Mouse (Mus musculus) myocyte (in vitro differentiated cells): ENCODE measurements around the gene Acad12. TPM values are rescaled to one million over a fixed set of nuclear protein-coding genes. Genes with fewer than 3 reads are reported as not detected.
"Not testable (repeated sequence)": the region's sequence is repeated elsewhere in the genome, so short reads cannot be mapped to it uniquely, and the experiment has no call there.

ENCODE experiments used
- H3K27me3 ChIP-seq: one replicate; pipeline ENCODE4 v1.6.1; 2011; ENCODE audit not compliant: control insufficient read depth, insufficient read depth, insufficient read length
- H3K36me3 ChIP-seq: one replicate; pipeline ENCODE4 v1.6.1; 2011; ENCODE audit not compliant: control insufficient read depth, insufficient read depth
- H3K4me2 ChIP-seq: one replicate; pipeline ENCODE4 v1.6.1; 2011; ENCODE audit warnings: low read depth, control low read depth
- H3K4me3 ChIP-seq: one replicate; pipeline ENCODE4 v1.5.1; 2011; ENCODE audit warnings: mild to moderate bottlenecking, control low read depth, moderate library complexity
- H3K79me2 ChIP-seq: one replicate; pipeline ENCODE4 v1.6.1; 2011; ENCODE audit not compliant: control insufficient read depth, insufficient read depth
- H3ac ChIP-seq: one replicate; pipeline ENCODE4 v1.6.1; 2011; ENCODE audit not compliant: control insufficient read depth, insufficient read length
- CEBPB ChIP-seq: IDR thresholded peaks from 2 replicates; pipeline ENCODE4 v1.6.1; 2011; ENCODE audit warnings: mild to moderate bottlenecking, moderate library complexity; ENCODE audit not compliant: poor library complexity, insufficient read depth, severe bottlenecking
- E2F4 ChIP-seq: IDR thresholded peaks from one replicate; pipeline ENCODE4 v1.6.1; 2011; ENCODE audit warnings: mild to moderate bottlenecking, control low read depth, moderate library complexity; ENCODE audit not compliant: insufficient read depth
- MAX ChIP-seq: IDR thresholded peaks from one replicate; pipeline ENCODE4 v1.6.1; 2011; ENCODE audit warnings: low read depth, mild to moderate bottlenecking, control low read depth
- MYOD1 ChIP-seq, 3 experiments: IDR thresholded peaks; one replicate each; pipeline ENCODE4 v1.6.1; 2011; ENCODE audit warnings: control low read depth in 2 of 3, low read depth in 2 of 3, mild to moderate bottlenecking in 2 of 3, moderate library complexity in 1 of 3; ENCODE audit not compliant: insufficient read length in 2 of 3, control insufficient read depth in 1 of 3
- MYOG ChIP-seq, 3 experiments: IDR thresholded peaks; one replicate each; pipeline ENCODE4 v1.6.1; 2011; ENCODE audit warnings: control low read depth in 2 of 3, low read depth in 2 of 3, mild to moderate bottlenecking in 2 of 3; ENCODE audit not compliant: insufficient read length in 2 of 3, control insufficient read depth in 1 of 3, insufficient read depth in 1 of 3
- POLR2A ChIP-seq: IDR thresholded peaks from one replicate; pipeline ENCODE4 v1.6.1; 2011; ENCODE audit warnings: low read depth, mild to moderate bottlenecking, control low read depth, moderate library complexity; ENCODE audit not compliant: insufficient read length
- POLR2AphosphoS2 ChIP-seq: IDR thresholded peaks from one replicate; pipeline ENCODE4 v1.6.1; 2011; ENCODE audit warnings: low read depth, control low read depth; ENCODE audit not compliant: insufficient read length
- REST ChIP-seq: IDR thresholded peaks from one replicate; pipeline ENCODE4 v1.6.1; 2011; ENCODE audit warnings: mild to moderate bottlenecking, control low read depth, moderate library complexity; ENCODE audit not compliant: insufficient read depth, insufficient read length
- SRF ChIP-seq: IDR thresholded peaks from one replicate; pipeline ENCODE4 v1.6.1; 2011; ENCODE audit warnings: low read depth; ENCODE audit not compliant: control insufficient read depth, insufficient read length
- TCF12 ChIP-seq: IDR thresholded peaks from one replicate; pipeline ENCODE4 v1.6.1; 2011; ENCODE audit warnings: mild to moderate bottlenecking, control low read depth; ENCODE audit not compliant: poor library complexity, insufficient read depth, severe bottlenecking
- TCF3 ChIP-seq: IDR thresholded peaks from one replicate; pipeline ENCODE4 v1.6.1; 2011; ENCODE audit warnings: low read depth, control low read depth; ENCODE audit not compliant: insufficient read length
- USF1 ChIP-seq: IDR thresholded peaks from one replicate; pipeline ENCODE4 v1.6.1; 2011; ENCODE audit warnings: low read depth, mild to moderate bottlenecking, control low read depth, moderate library complexity
- polyA plus RNA-seq: library from polyadenylated mRNA; unstranded; fragments of >200 nt; fragmentation: generic; extraction: Trizol; gene quantifications from one replicate; pipeline ENCODE4 v1.2.1, GENCODE M21; 2012; ENCODE audit warnings: missing spikeins

Acad12 gene
- polyA plus RNA-seq, 1 experiment: 2.1 TPM

- H3K27me3 ChIP-seq, H3K4me2 ChIP-seq: not testable (repeated sequence)
These were observed 12.4 kb upstream of the Acad12 start for GRCm38 (mm10) chr5:121631106-121631647.

DNA sequence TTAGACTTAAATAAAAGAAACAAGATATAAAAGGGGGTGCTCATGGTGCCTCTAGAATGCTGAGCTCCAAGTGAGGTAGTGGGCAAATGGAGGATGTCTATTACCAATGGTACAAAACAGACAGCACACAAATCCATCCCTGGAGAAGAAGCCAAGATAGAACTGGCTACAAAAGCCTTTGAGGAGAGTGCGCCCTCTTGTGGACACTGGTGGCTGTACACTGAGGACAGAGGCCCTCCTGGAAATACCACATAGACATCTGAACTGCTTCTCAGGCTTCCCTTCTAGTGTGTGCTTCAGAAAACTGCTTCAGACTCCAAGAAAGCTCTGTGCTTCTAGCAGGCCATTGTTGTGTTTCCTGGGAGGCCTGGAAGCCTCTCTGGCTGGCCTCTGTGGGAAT, 9.1 kb upstream of the Acad12 start:
- H3K27me3 ChIP-seq: no peaks in the 10 kb centered on the region
- TF ChIP-seq POLR2AphosphoS2: no peak
- TF ChIP-seq MAX: no peak
- TF ChIP-seq E2F4: no peak
- TF ChIP-seq MYOD1 (IDR thresholded peaks at IDR 0.05; ENCODE audit: control insufficient read depth in 1 of 3, insufficient read length in 2 of 3, low read depth in 2 of 3): no peak
- no peak for TF ChIP-seq SRF
- no peak for TF ChIP-seq MYOG (IDR thresholded peaks at IDR 0.05; ENCODE audit: control insufficient read depth in 1 of 3, insufficient read depth in 1 of 3, insufficient read length in 2 of 3, low read depth in 2 of 3)
- no peak for TF ChIP-seq TCF3
- TF ChIP-seq USF1: no peak
- TF ChIP-seq CEBPB: no peak
- no peak for TF ChIP-seq TCF12
- TF ChIP-seq POLR2A: no peak
- no peak for TF ChIP-seq REST
- no peak overlapping the region for H3K4me2 ChIP-seq
- H3ac ChIP-seq: no peak overlapping the region
- H3K36me3 ChIP-seq: no peaks in the 10 kb centered on the region
- H3K79me2 ChIP-seq: no peaks in the 10 kb centered on the region
- no peak overlapping the region for H3K4me3 ChIP-seq

More at GRCm38 (mm10) chr5:121631106-121631647, 12.4 kb upstream of the Acad12 start:
- not testable (repeated sequence) for H3K4me3 ChIP-seq, H3ac ChIP-seq, H3K79me2 ChIP-seq, H3K36me3 ChIP-seq
- peak; percentile 19 for TF ChIP-seq TCF12
- TF ChIP-seq MYOD1 (IDR thresholded peaks at IDR 0.05; ENCODE audit: control insufficient read depth in 1 of 3, insufficient read length in 2 of 3, low read depth in 2 of 3): peak in 2 of 3 experiments; percentile 52 to 74
- TF ChIP-seq MYOG (IDR thresholded peaks at IDR 0.05; ENCODE audit: control insufficient read depth in 1 of 3, insufficient read depth in 1 of 3, insufficient read length in 2 of 3, low read depth in 2 of 3): peak; percentile 36 to 70 (median 41)

- TF ChIP-seq MYOD1 (IDR thresholded peaks at IDR 0.05; ENCODE audit: control insufficient read depth in 1 of 3, insufficient read length in 2 of 3, low read depth in 2 of 3) (peak; percentile 26 to 91 (median 79)), TCF3 (peak; percentile 27), E2F4 (no peak), MYOG (IDR thresholded peaks at IDR 0.05; ENCODE audit: control insufficient read depth in 1 of 3, insufficient read depth in 1 of 3, insufficient read length in 2 of 3, low read depth in 2 of 3) (peak in 2 of 3 experiments; percentile 14 to 57), TCF12 (peak; percentile 61), MAX (no peak), USF1 (no peak), POLR2AphosphoS2 (peak; percentile 36)
- peak overlapping the region; percentile 46 for H3K4me2 ChIP-seq
- H3K79me2 ChIP-seq: peaks cover 7% of the 10 kb centered on the region
- no peak overlapping the region for H3K4me3 ChIP-seq
- H3K27me3 ChIP-seq: no peaks in the 10 kb centered on the region
- H3ac ChIP-seq: no peak overlapping the region
- H3K36me3 ChIP-seq: no peaks in the 10 kb centered on the region
These were observed 4.5 kb upstream of the Acad12 start for GRCm38 (mm10) chr5:121623241-121623640.

DNA sequence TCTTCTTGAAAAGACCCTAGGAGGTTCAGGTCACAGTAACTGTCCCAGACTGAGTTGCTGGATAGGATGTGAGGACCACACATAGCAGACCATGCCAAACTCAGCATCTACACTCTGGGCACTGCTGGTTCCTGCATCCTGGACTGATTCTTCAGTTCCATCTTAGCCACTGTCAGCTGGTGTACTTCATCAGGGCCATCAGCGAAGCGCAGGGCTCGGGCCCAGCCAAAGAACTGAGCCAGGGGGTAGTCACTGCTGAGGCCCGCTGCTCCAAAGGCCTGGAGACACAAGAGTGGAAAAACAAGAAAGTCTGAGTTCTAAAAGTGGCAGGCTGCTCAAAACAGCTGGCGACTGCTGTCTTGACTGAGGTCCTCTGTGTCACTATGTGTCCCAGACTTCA, 2.4 kb upstream of the Acad12 start:
- Histone ChIP-seq H3K27me3 (no peaks in the 10 kb centered on the region), H3K4me3 (no peak overlapping the region), H3K79me2 (peaks cover 7% of the 10 kb centered on the region), H3ac (no peak overlapping the region), H3K36me3 (no peaks in the 10 kb centered on the region), H3K4me2 (no peak overlapping the region)
- TF ChIP-seq TCF12 (no peak), MAX (no peak), POLR2A (no peak), SRF (no peak), TCF3 (no peak), REST (no peak), USF1 (no peak), MYOD1 (IDR thresholded peaks at IDR 0.05; ENCODE audit: control insufficient read depth in 1 of 3, insufficient read length in 2 of 3, low read depth in 2 of 3) (no peak), CEBPB (no peak), POLR2AphosphoS2 (no peak), E2F4 (no peak), MYOG (IDR thresholded peaks at IDR 0.05; ENCODE audit: control insufficient read depth in 1 of 3, insufficient read depth in 1 of 3, insufficient read length in 2 of 3, low read depth in 2 of 3) (no peak)

GRCm38 (mm10) chr5:121614921-121615320, 3.8 kb downstream of the Acad12 start:
- not testable (repeated sequence) for H3K4me3 ChIP-seq, H3K4me2 ChIP-seq, H3K27me3 ChIP-seq, H3ac ChIP-seq, H3K36me3 ChIP-seq, H3K79me2 ChIP-seq
